Mouse (Mus musculus) stomach, postnatal 0 days (tissue): ENCODE data around the gene Fam214a. TPM values are rescaled to one million over a fixed set of nuclear protein-coding genes. Genes with fewer than 3 reads are reported as not detected.
A peak's percentile ranks its signal among the peaks of the same experiment; 100 is the strongest.

Experiments
- ATAC-seq: fragments of 200-750 bp; cut with Nextera tagmentation; 2 replicates; pipeline ENCODE4 v1.8.0; 2017; ENCODE audit not compliant: low FRiP score, low TSS enrichment
- DNase-seq: peaks from one replicate; pipeline ENCODE4 v3.0.0-alpha.2; 2016; ENCODE audit warnings: low spot score
- H3K27ac ChIP-seq: fragments of 300-500 bp; sonication (generic); replicated peaks from 2 replicates; pipeline ENCODE4 v1.5.1; 2014; ENCODE audit warnings: mild to moderate bottlenecking, control low read depth
- H3K27me3 ChIP-seq: fragments of 300-500 bp; sonication (generic); 2 replicates; pipeline ENCODE4 v1.6.1; 2014; ENCODE audit warnings: low read length; ENCODE audit not compliant: control insufficient read depth, insufficient read depth
- H3K36me3 ChIP-seq: fragments of 300-500 bp; sonication (generic); 2 replicates; pipeline ENCODE4 v1.6.1; 2014; ENCODE audit warnings: low read length, mixed read lengths; ENCODE audit not compliant: control insufficient read depth, insufficient read depth
- H3K4me1 ChIP-seq: fragments of 300-500 bp; sonication (generic); replicated peaks from 2 replicates; pipeline ENCODE4 v1.6.1; 2014; ENCODE audit warnings: antibody characterized with exemption; ENCODE audit not compliant: control insufficient read depth, insufficient read depth
- H3K4me2 ChIP-seq: fragments of 300-500 bp; sonication (generic); replicated peaks from 2 replicates; pipeline ENCODE4 v1.6.1; 2014; ENCODE audit warnings: low read depth, mild to moderate bottlenecking, control low read depth, moderate library complexity
- H3K4me3 ChIP-seq: fragments of 300-500 bp; sonication (generic); 2 replicates; pipeline ENCODE4 v1.5.1; 2014; ENCODE audit warnings: low read depth, low read length, control low read depth
- H3K9ac ChIP-seq: fragments of 300-500 bp; sonication (generic); 2 replicates; pipeline ENCODE4 v1.6.1; 2014; ENCODE audit warnings: mild to moderate bottlenecking, low read length, control low read depth, mixed read lengths
- H3K9me3 ChIP-seq: fragments of 300-500 bp; sonication (generic); 2 replicates; pipeline ENCODE4 v1.6.1; 2016; ENCODE audit warnings: low read length; ENCODE audit not compliant: control insufficient read depth
- CTCF ChIP-seq: IDR thresholded peaks from 2 replicates; pipeline ENCODE4 v1.5.1; 2016; ENCODE audit warnings: antibody characterized with exemption, low read depth, mild to moderate bottlenecking, moderate library complexity
- EP300 ChIP-seq: optimal IDR thresholded peaks from 2 replicates; pipeline ENCODE3; 2016; ENCODE audit warnings: antibody characterized with exemption
- WGBS: fragments of 180-500 bp; shearing (Covaris S2); extraction: QIAGEN DNeasy Blood & Tissue Kit; methylation state at CpG from one replicate; pipeline ENCODE4 v1.1.7; 2014; 5-methylcytosine and 5-hydroxymethylcytosine counted together
- polyA plus RNA-seq: library from polyadenylated mRNA; unstranded; fragments of >200 nt; fragmentation: Nextera tagmentation; extraction: Ambion mirVana; gene quantifications from 2 replicates; pipeline ENCODE4 v1.2.1, GENCODE M21; 2015

Fam214a gene
- polyA plus RNA-seq, 1 experiment from 2014 or later: 10.7 TPM

DNA sequence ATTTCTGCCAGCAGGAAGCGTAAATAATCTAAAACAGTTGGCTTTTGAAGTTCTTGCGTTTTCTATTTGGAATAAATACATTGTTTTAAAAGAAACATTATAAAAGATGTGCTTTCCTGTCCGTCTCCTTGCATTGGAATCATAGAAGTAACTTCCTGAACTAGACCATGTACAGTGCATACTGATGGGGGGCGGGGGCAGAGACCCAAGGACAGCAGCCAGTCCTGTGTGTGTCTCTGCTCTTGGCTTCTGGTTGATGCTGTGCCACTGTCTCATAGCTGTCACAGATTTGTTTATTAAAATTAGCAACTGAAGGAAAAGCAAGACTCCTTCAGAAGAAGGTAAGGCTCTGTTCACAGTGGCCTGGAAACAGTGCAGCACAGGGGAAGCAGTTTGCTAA lies 20.5 kb downstream of the Fam214a start:
- Histone ChIP-seq H3K4me2 (no peak overlapping the region), H3K27ac (no peak overlapping the region), H3K9me3 (no peaks in the 10 kb centered on the region), H3K27me3 (no peaks in the 10 kb centered on the region), H3K4me1 (peaks cover 9% of the 10 kb centered on the region; the same call in 1 of the 2 replicates), H3K4me3 (no peak overlapping the region), H3K9ac (no peak overlapping the region), H3K36me3 (no peaks in the 10 kb centered on the region)
- no peak for TF ChIP-seq CTCF
- ATAC-seq: no peak
- WGBS: 86% methylated on average over 4 of the region's 4 CpGs
- no peak for DNase-seq

DNA sequence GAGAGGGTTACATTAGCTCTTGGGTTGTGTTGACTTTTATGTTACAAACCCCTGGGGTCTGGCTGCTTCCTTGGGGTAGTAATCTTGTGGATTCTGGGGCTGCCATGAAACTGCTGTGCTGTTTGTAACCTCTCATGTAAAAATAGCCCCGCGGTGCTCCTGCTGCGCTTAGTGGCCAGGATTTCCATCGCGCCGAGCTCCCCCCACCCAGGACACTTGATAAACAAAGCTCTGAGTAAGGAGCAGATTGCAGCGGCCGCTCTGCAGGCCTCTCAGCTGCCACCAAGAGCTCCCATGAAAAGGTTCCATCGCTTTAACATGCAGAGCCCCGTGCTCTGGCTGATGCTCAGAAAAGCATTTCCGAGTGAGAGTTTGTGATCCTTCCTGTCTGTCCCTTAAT lies 22.1 kb downstream of the Fam214a start:
- ATAC-seq (no peak), DNase-seq (peak; percentile 42)
- no peak for TF ChIP-seq CTCF
- TF ChIP-seq EP300: no peak
- H3K4me2 ChIP-seq: peak overlapping the region; percentile 29; the same call in 1 of the 2 replicates
- H3K4me3 ChIP-seq: no peak overlapping the region
- peaks cover 9% of the 10 kb centered on the region; the same call in 1 of the 2 replicates for H3K4me1 ChIP-seq
- no peaks in the 10 kb centered on the region for H3K36me3 ChIP-seq
- no peaks in the 10 kb centered on the region for H3K27me3 ChIP-seq
- peak overlapping the region; percentile 88 for H3K27ac ChIP-seq
- WGBS: 14% methylated on average over 11 of the region's 11 CpGs
- H3K9me3 ChIP-seq: no peaks in the 10 kb centered on the region
- peak overlapping the region; percentile 18; the same call in 1 of the 2 replicates for H3K9ac ChIP-seq

DNA sequence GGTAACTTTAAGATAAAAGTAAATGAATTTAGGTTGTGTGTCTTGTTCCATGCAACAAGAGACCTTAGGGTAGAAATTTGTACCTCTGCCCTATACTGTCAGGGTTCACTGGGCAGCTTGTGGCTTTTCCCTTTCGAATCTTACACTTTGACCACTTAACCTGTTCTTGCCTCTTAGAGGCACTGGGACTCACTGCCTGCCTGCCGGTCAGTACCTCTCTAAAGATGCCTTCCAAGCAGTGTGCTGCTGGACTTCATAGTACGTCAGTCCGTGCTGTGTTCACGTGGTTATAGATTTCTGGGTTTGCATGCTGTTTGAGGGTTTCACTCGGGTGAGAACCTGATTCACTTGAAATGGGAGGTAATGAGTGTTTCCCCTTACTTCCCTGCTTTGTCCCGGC lies 22.7 kb downstream of the Fam214a start:
- peak overlapping the region; percentile 44 for H3K4me3 ChIP-seq
- H3K27ac ChIP-seq: peak overlapping the region; percentile 88
- TF ChIP-seq CTCF (no peak), EP300 (no peak)
- H3K9ac ChIP-seq: peak overlapping the region; percentile 45
- no peaks in the 10 kb centered on the region for H3K27me3 ChIP-seq
- peaks cover 9% of the 10 kb centered on the region; the same call in 1 of the 2 replicates for H3K4me1 ChIP-seq
- DNase-seq: peak; percentile 22
- ATAC-seq: peak; percentile 38; the same call in 1 of the 2 replicates
- H3K36me3 ChIP-seq: no peaks in the 10 kb centered on the region
- H3K4me2 ChIP-seq: peak overlapping the region; percentile 50
- H3K9me3 ChIP-seq: no peaks in the 10 kb centered on the region
- 11% methylated on average over 7 of the region's 7 CpGs for WGBS

DNA sequence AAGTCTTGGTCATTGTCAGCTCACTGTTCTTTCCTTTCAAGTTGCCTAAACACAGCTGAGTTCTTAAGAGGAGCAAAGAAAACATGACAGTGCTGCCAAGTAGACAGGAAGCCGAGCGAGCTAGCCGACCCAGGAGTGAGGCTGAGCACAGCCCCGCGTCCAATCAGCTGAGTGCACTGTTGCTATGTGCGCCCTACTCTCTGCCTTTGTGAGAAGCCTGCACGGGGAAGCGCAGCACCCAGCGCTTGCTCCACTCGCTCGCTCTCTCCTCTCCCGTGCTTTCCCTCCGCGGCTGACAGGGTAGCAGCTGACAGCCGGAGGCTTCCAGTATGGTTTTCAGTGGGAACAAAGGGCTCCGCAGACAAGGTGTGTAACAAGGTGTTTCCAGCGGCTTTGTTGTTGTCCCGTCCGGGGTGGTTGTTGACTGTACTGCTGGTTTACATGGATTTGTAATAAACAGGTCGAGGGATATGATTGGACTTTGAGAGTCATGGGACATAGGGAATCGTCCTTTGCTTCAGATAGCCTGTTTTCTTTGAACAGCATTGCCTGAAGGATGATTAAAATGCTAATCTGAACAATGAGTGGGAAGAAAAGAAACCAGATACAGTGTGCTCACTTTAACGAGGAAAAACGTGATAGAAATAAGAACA lies 23.4 kb downstream of the Fam214a start:
- peak overlapping the region; percentile 88 for H3K27ac ChIP-seq
- H3K4me2 ChIP-seq: peak overlapping the region; percentile 50
- TF ChIP-seq CTCF: no peak; the same call in 1 of the 2 replicates
- no peak for TF ChIP-seq EP300
- peak overlapping the region; percentile 44 for H3K4me3 ChIP-seq
- H3K36me3 ChIP-seq: no peaks in the 10 kb centered on the region
- H3K4me1 ChIP-seq: peaks cover 9% of the 10 kb centered on the region; the same call in 1 of the 2 replicates
- no peaks in the 10 kb centered on the region for H3K27me3 ChIP-seq
- peak; percentile 99 for ATAC-seq
- H3K9me3 ChIP-seq: no peaks in the 10 kb centered on the region
- WGBS: under 1% methylated on average over 23 of the region's 23 CpGs
- peak overlapping the region; percentile 51 for H3K9ac ChIP-seq
- peak; percentile 88 for DNase-seq

DNA sequence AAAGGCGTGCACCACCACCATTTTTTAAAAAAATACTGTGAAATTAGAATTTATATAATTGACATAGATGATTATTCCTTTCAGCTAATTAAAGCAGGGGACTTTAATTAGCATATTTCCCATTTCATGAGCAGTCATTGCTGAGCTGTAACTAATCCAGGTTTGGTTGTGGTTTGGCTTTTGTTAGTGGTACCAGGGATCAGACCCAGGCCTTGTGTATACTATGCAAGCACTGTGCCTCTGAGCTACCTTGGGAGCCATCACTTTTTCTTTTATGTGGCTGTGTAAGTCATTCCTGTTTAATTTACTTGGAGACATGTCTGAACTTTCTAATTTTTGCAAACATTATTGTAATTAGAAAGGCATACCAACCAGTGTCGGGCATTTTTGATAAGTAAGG lies 24.6 kb downstream of the Fam214a start:
- ATAC-seq: no peak
- no peaks in the 10 kb centered on the region for H3K9me3 ChIP-seq

DNA sequence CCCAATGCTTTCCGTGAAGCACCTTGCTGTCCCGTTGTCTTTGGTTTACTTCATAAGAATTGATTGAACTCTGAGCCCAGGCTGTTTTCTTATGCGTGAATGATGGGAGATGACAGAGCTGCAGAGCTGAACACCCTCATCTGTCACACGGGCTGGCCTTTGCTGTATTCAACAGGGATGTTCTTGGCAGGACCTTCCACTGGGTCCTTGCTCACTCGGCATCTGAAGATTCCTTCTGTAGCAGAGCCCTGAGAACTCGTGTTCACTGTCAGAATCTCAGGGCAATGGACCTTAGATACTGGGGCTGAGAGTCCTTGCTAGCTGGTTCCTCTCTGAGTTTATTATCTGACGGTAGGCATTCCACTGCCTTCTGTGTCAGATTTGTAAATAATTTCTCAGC lies 25.3 kb downstream of the Fam214a start:
- Histone ChIP-seq H3K4me1 (peaks cover 9% of the 10 kb centered on the region; the same call in 1 of the 2 replicates), H3K27me3 (no peaks in the 10 kb centered on the region), H3K36me3 (no peaks in the 10 kb centered on the region), H3K9ac (no peak overlapping the region), H3K4me2 (no peak overlapping the region), H3K27ac (no peak overlapping the region), H3K9me3 (no peaks in the 10 kb centered on the region), H3K4me3 (no peak overlapping the region)
- no peak for ATAC-seq
- no peak for TF ChIP-seq EP300
- TF ChIP-seq CTCF: no peak
- WGBS: 63% methylated on average over 7 of the region's 7 CpGs
- DNase-seq: no peak

More for the DNA sequence above, 24.6 kb downstream of the Fam214a start:
- no peak overlapping the region for H3K4me2 ChIP-seq
- WGBS: 84% methylated on average over 2 of the region's 2 CpGs
- H3K36me3 ChIP-seq: no peaks in the 10 kb centered on the region
- no peaks in the 10 kb centered on the region for H3K27me3 ChIP-seq
- H3K4me1 ChIP-seq: peaks cover 9% of the 10 kb centered on the region; the same call in 1 of the 2 replicates
- no peak overlapping the region for H3K9ac ChIP-seq
- no peak for DNase-seq
- H3K4me3 ChIP-seq: no peak overlapping the region
- no peak overlapping the region for H3K27ac ChIP-seq
- no peak for TF ChIP-seq EP300
